Mouse (Mus musculus): ENCODE data around the gene Pheta2. TPM values are rescaled to one million over a fixed set of nuclear protein-coding genes. Genes with fewer than 3 reads are reported as not detected.

Pheta2 gene
- 0.23 and 0.47 TPM in 2 replicates for polyA plus RNA-seq (2012; rRNA removed; ENCODE audit: low replicate concordance)

GRCm38 (mm10) chr15:82338593-82339112 is at the start of gene Pheta2, which contains the start of the genes Naga and Smdt1:
Gene Pheta2 (plus strand): TSS chr15:82338942.
Gene Naga (minus strand): TSS chr15:82338925.
Gene Smdt1 (plus strand): TSS chr15:82338959.

GRCm38 (mm10) chr15:82298764-82299561 is 39.8 kb upstream of the Pheta2 start, which contains the start of gene Wbp2nl:
Gene Wbp2nl (plus strand): TSS chr15:82298954.

GRCm38 (mm10) chr15:82354126-82354945 is 15.6 kb downstream of the Pheta2 start, which contains the start of gene Ndufa6:
Gene Ndufa6 (minus strand): TSS chr15:82354322.

GRCm38 (mm10) chr15:82379871-82380713 is 41.4 kb downstream of the Pheta2 start, which contains the start of gene Cyp2d22:
Gene Cyp2d22 (minus strand): TSS chr15:82380260.

GRCm38 (mm10) chr15:82393922-82394321 is 55.2 kb downstream of the Pheta2 start, which contains the start of gene Cyp2d11:
Gene Cyp2d11 (minus strand): TSS chr15:82394022.

Other genes starting within 250 kb of the Pheta2 start
- 6.0 and 14.3 TPM in 2 replicates for gene Ccdc134, start 211.0 kb upstream of the Pheta2 start, polyA plus RNA-seq (2012; rRNA removed; ENCODE audit: low replicate concordance)
- gene Srebf2, start 191.8 kb upstream of the Pheta2 start, polyA plus RNA-seq (2012; rRNA removed; ENCODE audit: low replicate concordance) = 145 and 243 TPM in 2 replicates
- gene Shisa8, start 126.1 kb upstream of the Pheta2 start, polyA plus RNA-seq (2012; rRNA removed; ENCODE audit: low replicate concordance) = 0.23 and 2.7 TPM in 2 replicates
- gene Tnfrsf13c, start 114.6 kb upstream of the Pheta2 start, polyA plus RNA-seq (2012; rRNA removed; ENCODE audit: low replicate concordance) = 1.4 and 7.1 TPM in 2 replicates
- 11.1 and 14.1 TPM in 2 replicates for gene Cenpm, start 94.2 kb upstream of the Pheta2 start, polyA plus RNA-seq (2012; rRNA removed; ENCODE audit: low replicate concordance)
- 0.14 and 0.22 TPM in 2 replicates for gene 1500009C09Rik, start 86.5 kb upstream of the Pheta2 start, polyA plus RNA-seq (2012; rRNA removed; ENCODE audit: low replicate concordance)
- gene Sept3, start 64.0 kb upstream of the Pheta2 start, polyA plus RNA-seq (2012; rRNA removed; ENCODE audit: low replicate concordance) = 0.14 and 0.89 TPM in 2 replicates
- gene Wbp2nl, start 40.0 kb upstream of the Pheta2 start, polyA plus RNA-seq (2012; rRNA removed; ENCODE audit: low replicate concordance) = not detected in 2 replicates
- 167 and 184 TPM in 2 replicates for gene Naga, start within 50 bp of the Pheta2 start, polyA plus RNA-seq (2012; rRNA removed; ENCODE audit: low replicate concordance)
- 197 and 404 TPM in 2 replicates for gene Smdt1, start within 50 bp of the Pheta2 start, polyA plus RNA-seq (2012; rRNA removed; ENCODE audit: low replicate concordance)
- 166 and 221 TPM in 2 replicates for gene Ndufa6, start 15.4 kb downstream of the Pheta2 start, polyA plus RNA-seq (2012; rRNA removed; ENCODE audit: low replicate concordance)
- gene Cyp2d22, start 41.3 kb downstream of the Pheta2 start, polyA plus RNA-seq (2012; rRNA removed; ENCODE audit: low replicate concordance) = 39.8 and 90.5 TPM in 2 replicates
- gene Cyp2d11, start 55.1 kb downstream of the Pheta2 start, polyA plus RNA-seq (2012; rRNA removed; ENCODE audit: low replicate concordance) = not detected in 2 replicates
- gene Cyp2d10, start 68.3 kb downstream of the Pheta2 start, polyA plus RNA-seq (2012; rRNA removed; ENCODE audit: low replicate concordance) = 3.5 TPM in 1 of 2 replicates, not detected in the other
- 0.82 TPM in 1 of 2 replicates, not detected in the other for gene Cyp2d9, start 94.5 kb downstream of the Pheta2 start, polyA plus RNA-seq (2012; rRNA removed; ENCODE audit: low replicate concordance)
- gene Cyp2d12, start 216.1 kb downstream of the Pheta2 start, polyA plus RNA-seq (2012; rRNA removed; ENCODE audit: low replicate concordance) = not detected in 2 replicates